Mouse (Mus musculus): Measurements from ENCODE around the gene Wdr11.

- no peak for TF ChIP-seq POLR2A (IDR thresholded peaks at IDR 0.05; ENCODE audit: low read depth, low read length)
- no peak for TF ChIP-seq CTCF (IDR thresholded peaks at IDR 0.05; ENCODE audit: extremely low read depth, insufficient read length, insufficient replicate concordance, low read depth, low read length)
These were observed 39.8 kb downstream of the Wdr11 start for GRCm38 (mm10) chr7:129631453-129631852.
